Mouse (Mus musculus) thymus, adult 2 months (tissue): ENCODE results near the gene Gjb6.

Source experiments
- CTCF ChIP-seq: fragments of 200-500 bp; IDR thresholded peaks from 2 replicates; pipeline ENCODE4 v1.5.1; 2012; ENCODE audit warnings: mild to moderate bottlenecking, control low read depth, low read length, moderate library complexity, borderline replicate concordance; ENCODE audit not compliant: control insufficient read depth, poor library complexity, insufficient read depth; ENCODE audit errors: extremely low read depth
- POLR2A ChIP-seq: fragments of 200-500 bp; IDR thresholded peaks from 2 replicates; pipeline ENCODE4 v1.6.1; 2012; ENCODE audit warnings: mild to moderate bottlenecking, low read length, control low read depth, moderate library complexity; ENCODE audit not compliant: control insufficient read depth, poor library complexity, insufficient read depth; ENCODE audit errors: extremely low read depth

DNA sequence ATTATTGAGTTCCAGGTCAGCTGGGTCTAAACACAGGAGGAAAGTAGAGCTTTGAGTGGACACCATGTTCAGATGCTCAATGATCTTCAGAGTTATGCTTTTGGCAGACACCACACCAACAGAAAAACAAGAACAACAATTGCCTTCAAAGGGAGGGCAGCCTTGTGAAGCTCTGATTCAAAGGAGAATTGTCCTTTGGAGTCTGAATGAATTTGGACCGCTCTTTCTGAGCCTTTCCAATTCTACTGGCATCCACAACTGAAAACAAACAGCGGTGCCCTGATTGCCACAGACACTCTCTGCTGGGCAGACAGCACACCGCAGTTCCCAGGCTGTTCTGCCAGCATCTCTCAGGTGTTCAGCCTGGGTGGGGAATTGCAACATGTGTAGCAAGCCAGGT, 32.1 kb upstream of the Gjb6 start:
- TF ChIP-seq CTCF (no peak), POLR2A (no peak)
